Mouse (Mus musculus) CH12.LX (cell line): ENCODE data around the gene Ppm1l.

Experiments
- CTCF ChIP-seq, 2 experiments: IDR thresholded peaks in 1 of 2; conservative IDR thresholded peaks in 1 of 2; 2 replicates each; pipeline ENCODE4 v1.5.1; 2011 to 2012; ENCODE audit warnings: low read depth in 2 of 2, low read length in 2 of 2, improper control_type of control experiment in 1 of 2, inconsistent platforms in 1 of 2, mild to moderate bottlenecking in 1 of 2, moderate library complexity in 1 of 2
- EP300 ChIP-seq: IDR thresholded peaks from 2 replicates; pipeline ENCODE4 v1.6.1; 2011; ENCODE audit warnings: low read length, improper control_type of control experiment
- MAFK ChIP-seq: IDR thresholded peaks from 2 replicates; pipeline ENCODE4 v1.6.1; 2011; ENCODE audit warnings: low read length, improper control_type of control experiment; ENCODE audit not compliant: insufficient replicate concordance
- MEF2A ChIP-seq: IDR thresholded peaks from 2 replicates; pipeline ENCODE4 v1.6.1; 2014; ENCODE audit warnings: low read depth, mild to moderate bottlenecking, inconsistent platforms, low read length, improper control_type of control experiment, borderline replicate concordance
- MYC ChIP-seq: IDR thresholded peaks from 2 replicates; pipeline ENCODE4 v1.6.1; 2011; ENCODE audit warnings: low read depth, mild to moderate bottlenecking, improper control_type of control experiment, low read length
- NRF1 ChIP-seq: IDR thresholded peaks from 2 replicates; pipeline ENCODE4 v1.6.1; 2014; ENCODE audit warnings: low read depth, mild to moderate bottlenecking, inconsistent platforms, low read length, improper control_type of control experiment, moderate library complexity
- POLR2A ChIP-seq: IDR thresholded peaks from 2 replicates; pipeline ENCODE4 v1.6.1; 2011; ENCODE audit warnings: low read depth, mild to moderate bottlenecking, improper control_type of control experiment, low read length
- POLR2AphosphoS2 ChIP-seq: IDR thresholded peaks from 2 replicates; pipeline ENCODE4 v1.6.1; 2011; ENCODE audit warnings: low read depth, low read length, improper control_type of control experiment

GRCm38 (mm10) chr3:69348921-69349237, 32.2 kb downstream of the Ppm1l start:
- no peak for TF ChIP-seq NRF1
- no peak for TF ChIP-seq EP300
- no peak for TF ChIP-seq POLR2AphosphoS2
- no peak for TF ChIP-seq MAFK
- no peak for TF ChIP-seq MEF2A
- no peak for TF ChIP-seq CTCF (conservative IDR thresholded peaks at IDR 0.05 in 1 of 2, IDR thresholded peaks at IDR 0.05 in 1 of 2; ENCODE audit: low read depth in 2 of 2, low read length in 2 of 2)
- TF ChIP-seq POLR2A: no peak
- no peak for TF ChIP-seq MYC
